Mouse (Mus musculus) erythroblast, embryonic 14.5 days (primary cell): ENCODE measurements around the gene Fbxl7. TPM values are rescaled to one million over a fixed set of nuclear protein-coding genes. Genes with fewer than 3 reads are reported as not detected.

ENCODE experiments used
- H3K27me3 ChIP-seq: 2 replicates; pipeline ENCODE4 v1.6.1; 2012; ENCODE audit warnings: inconsistent platforms; ENCODE audit not compliant: control insufficient read depth
- H3K36me3 ChIP-seq: 2 replicates; pipeline ENCODE4 v1.6.1; 2012; ENCODE audit warnings: mild to moderate bottlenecking, inconsistent platforms; ENCODE audit not compliant: control insufficient read depth
- H3K4me1 ChIP-seq: 2 replicates; pipeline ENCODE4 v1.6.1; 2012; ENCODE audit warnings: inconsistent platforms; ENCODE audit not compliant: control insufficient read depth
- H3K4me3 ChIP-seq: replicated peaks from 2 replicates; pipeline ENCODE3; 2012; ENCODE audit warnings: moderate library complexity, mild to moderate bottlenecking, inconsistent platforms
- H3K9me3 ChIP-seq: 2 replicates; pipeline ENCODE4 v1.6.1; 2012; ENCODE audit warnings: low read length, inconsistent platforms, mixed read lengths; ENCODE audit not compliant: control insufficient read depth
- GATA1 ChIP-seq: IDR thresholded peaks from 2 replicates; pipeline ENCODE4 v1.6.1; 2012; ENCODE audit warnings: low read length, inconsistent platforms, mixed read lengths
- TAL1 ChIP-seq: IDR thresholded peaks from 3 replicates; pipeline ENCODE4 v1.6.1; 2012; ENCODE audit warnings: low read length, inconsistent platforms, mixed read lengths
- polyA plus RNA-seq: library from polyadenylated mRNA; stranded (reverse); fragments of >175 nt; gene quantifications from 2 replicates; pipeline ENCODE4 v1.2.3, GENCODE M21; 2012

Gene Fbxl7
- polyA plus RNA-seq = not detected in 2 replicates

GRCm38 (mm10) chr15:26895251-26895711 lies at the start of gene Fbxl7:
Gene Fbxl7, minus strand, starts transcription at chr15:26895580.
- H3K36me3 ChIP-seq = no peaks in the 10 kb centered on the region

GRCm38 (mm10) chr15:26922026-26922425 lies 26.6 kb upstream of the Fbxl7 start:
- H3K4me1 ChIP-seq = no peaks in the 10 kb centered on the region
- no peaks in the 10 kb centered on the region for H3K36me3 ChIP-seq
- H3K9me3 ChIP-seq = peaks cover 3% of the 10 kb centered on the region; the same call in 1 of the 2 replicates
- no peak overlapping the region for H3K4me3 ChIP-seq
- TF ChIP-seq TAL1 (no peak), GATA1 (no peak)
- H3K27me3 ChIP-seq = no peaks in the 10 kb centered on the region

More at GRCm38 (mm10) chr15:26895251-26895711, at the start of gene Fbxl7:
- Histone ChIP-seq H3K4me1 (no peaks in the 10 kb centered on the region), H3K4me3 (peak within 1 kb of the TSS; percentile 42), H3K9me3 (no peaks in the 10 kb centered on the region), H3K27me3 (peaks cover 25% of the 10 kb centered on the region)
- TF ChIP-seq TAL1 = no peak
- TF ChIP-seq GATA1 = no peak

- H3K9me3 ChIP-seq = peaks cover 6% of the 10 kb centered on the region
- TF ChIP-seq TAL1 (no peak), GATA1 (no peak)
- H3K27me3 ChIP-seq = no peaks in the 10 kb centered on the region
- H3K4me3 ChIP-seq = no peak overlapping the region
- no peaks in the 10 kb centered on the region for H3K36me3 ChIP-seq
- no peaks in the 10 kb centered on the region for H3K4me1 ChIP-seq
Observed at GRCm38 (mm10) chr15:26913427-26913826, 18.0 kb upstream of the Fbxl7 start.

- TF ChIP-seq GATA1 (no peak), TAL1 (no peak)
- H3K4me1 ChIP-seq = no peaks in the 10 kb centered on the region
- no peaks in the 10 kb centered on the region for H3K9me3 ChIP-seq
- no peaks in the 10 kb centered on the region for H3K36me3 ChIP-seq
- H3K4me3 ChIP-seq = peak overlapping the region; percentile 42
- H3K27me3 ChIP-seq = peaks cover 25% of the 10 kb centered on the region
Observed at GRCm38 (mm10) chr15:26895761-26896160, 381 bp upstream of the Fbxl7 start.

GRCm38 (mm10) chr15:26894801-26895229 lies 565 bp downstream of the Fbxl7 start:
- peaks cover 25% of the 10 kb centered on the region for H3K27me3 ChIP-seq
- no peak for TF ChIP-seq TAL1
- no peak for TF ChIP-seq GATA1

GRCm38 (mm10) chr15:26894031-26894655 lies 1.2 kb downstream of the Fbxl7 start:
- H3K4me1 ChIP-seq = no peaks in the 10 kb centered on the region
- H3K9me3 ChIP-seq = no peaks in the 10 kb centered on the region
- no peaks in the 10 kb centered on the region for H3K36me3 ChIP-seq
- peaks cover 25% of the 10 kb centered on the region for H3K27me3 ChIP-seq
- TF ChIP-seq TAL1 (no peak), GATA1 (no peak)
- H3K4me3 ChIP-seq = no peak overlapping the region

More at GRCm38 (mm10) chr15:26894801-26895229, 565 bp downstream of the Fbxl7 start:
- no peaks in the 10 kb centered on the region for H3K36me3 ChIP-seq
- H3K4me3 ChIP-seq = peak overlapping the region; percentile 42
- H3K9me3 ChIP-seq = no peaks in the 10 kb centered on the region
- H3K4me1 ChIP-seq = no peaks in the 10 kb centered on the region

- no peaks in the 10 kb centered on the region for H3K4me1 ChIP-seq
- peaks cover 25% of the 10 kb centered on the region for H3K27me3 ChIP-seq
- no peaks in the 10 kb centered on the region for H3K9me3 ChIP-seq
- no peak overlapping the region for H3K4me3 ChIP-seq
- TF ChIP-seq TAL1 = no peak
- H3K36me3 ChIP-seq = no peaks in the 10 kb centered on the region
Observed at GRCm38 (mm10) chr15:26893136-26893535, 2.2 kb downstream of the Fbxl7 start.

- Histone ChIP-seq H3K36me3 (no peaks in the 10 kb centered on the region), H3K4me3 (no peak overlapping the region), H3K9me3 (no peaks in the 10 kb centered on the region), H3K4me1 (no peaks in the 10 kb centered on the region), H3K27me3 (peaks cover 11% of the 10 kb centered on the region)
- TF ChIP-seq GATA1 (no peak), TAL1 (no peak)
Observed at GRCm38 (mm10) chr15:26889971-26890370, 5.4 kb downstream of the Fbxl7 start.

- H3K27me3 ChIP-seq = no peaks in the 10 kb centered on the region
- no peaks in the 10 kb centered on the region for H3K4me1 ChIP-seq
- H3K4me3 ChIP-seq = no peak overlapping the region
- no peaks in the 10 kb centered on the region for H3K9me3 ChIP-seq
- no peaks in the 10 kb centered on the region for H3K36me3 ChIP-seq
- no peak for TF ChIP-seq TAL1
- TF ChIP-seq GATA1 = no peak
Observed at GRCm38 (mm10) chr15:26888170-26888569, 7.2 kb downstream of the Fbxl7 start.
